Mouse (Mus musculus) right cerebral cortex, postnatal 10 days (tissue): ENCODE measurements around the gene Wee1.
"Not testable (repeated sequence)": the region's sequence is repeated elsewhere in the genome, so short reads cannot be mapped to it uniquely, and the experiment has no call there.

Experiments used
- DNase-seq, 2 experiments: peaks; one replicate each; pipeline ENCODE4 v3.0.0; 2021; ENCODE audit warnings: low spot score in 2 of 2

The Wee1 gene

GRCm38 (mm10) chr7:110121516-110122288 lies at the start of gene Wee1:
Gene Wee1, plus strand, starts transcription at chr7:110122046.
- peak; percentile 98 to 99 for DNase-seq

- DNase-seq, result no peak
Observed at GRCm38 (mm10) chr7:110078168-110078567, 43.7 kb upstream of the Wee1 start.

GRCm38 (mm10) chr7:110083386-110084165 lies 38.3 kb upstream of the Wee1 start:
- peak; percentile 49 to 61 for DNase-seq

- DNase-seq, result no peak
Observed at GRCm38 (mm10) chr7:110085217-110085616, 36.6 kb upstream of the Wee1 start.

- DNase-seq, result no peak
Observed at GRCm38 (mm10) chr7:110087914-110088313, 33.9 kb upstream of the Wee1 start.

- DNase-seq, result peak; percentile 65 to 83
Observed at GRCm38 (mm10) chr7:110091670-110092069, 30.2 kb upstream of the Wee1 start.

GRCm38 (mm10) chr7:110096332-110096731 lies 25.5 kb upstream of the Wee1 start:
- DNase-seq, result no peak

- no peak for DNase-seq
Observed at GRCm38 (mm10) chr7:110097106-110097793, 24.6 kb upstream of the Wee1 start.

GRCm38 (mm10) chr7:110100854-110101253 lies 21.0 kb upstream of the Wee1 start:
- no peak for DNase-seq

- no peak for DNase-seq
Observed at GRCm38 (mm10) chr7:110101266-110101665, 20.6 kb upstream of the Wee1 start.

GRCm38 (mm10) chr7:110105041-110105440 lies 16.8 kb upstream of the Wee1 start:
- no peak for DNase-seq

- DNase-seq, result no peak
Observed at GRCm38 (mm10) chr7:110106633-110107032, 15.2 kb upstream of the Wee1 start.

GRCm38 (mm10) chr7:110108524-110108923 lies 13.3 kb upstream of the Wee1 start:
- not testable (repeated sequence) for DNase-seq

- peak; percentile 39 to 50 for DNase-seq
Observed at GRCm38 (mm10) chr7:110108967-110109610, 12.8 kb upstream of the Wee1 start.

- no peak for DNase-seq
Observed at GRCm38 (mm10) chr7:110110061-110110656, 11.7 kb upstream of the Wee1 start.

- no peak for DNase-seq
Observed at GRCm38 (mm10) chr7:110114699-110115098, 7.1 kb upstream of the Wee1 start.

- no peak for DNase-seq
Observed at GRCm38 (mm10) chr7:110116731-110117291, 5.0 kb upstream of the Wee1 start.

GRCm38 (mm10) chr7:110118448-110118847 lies 3.4 kb upstream of the Wee1 start:
- no peak for DNase-seq

- DNase-seq, result no peak
Observed at GRCm38 (mm10) chr7:110120157-110120784, 1.6 kb upstream of the Wee1 start.

GRCm38 (mm10) chr7:110121162-110121515 lies 707 bp upstream of the Wee1 start:
- DNase-seq, result no peak

GRCm38 (mm10) chr7:110122289-110122564 lies 381 bp downstream of the Wee1 start:
- no peak for DNase-seq
